Mouse (Mus musculus) spleen, postnatal 14 days (tissue): ENCODE measurements around the gene Tescl.
A peak's percentile ranks its signal among the peaks of the same experiment; 100 is the strongest.

Experiments
- DNase-seq, 2 experiments: peaks; one replicate each; pipeline ENCODE4 v3.0.0; 2021 to 2022; ENCODE audit warnings: low spot score in 2 of 2

Gene Tescl

DNA sequence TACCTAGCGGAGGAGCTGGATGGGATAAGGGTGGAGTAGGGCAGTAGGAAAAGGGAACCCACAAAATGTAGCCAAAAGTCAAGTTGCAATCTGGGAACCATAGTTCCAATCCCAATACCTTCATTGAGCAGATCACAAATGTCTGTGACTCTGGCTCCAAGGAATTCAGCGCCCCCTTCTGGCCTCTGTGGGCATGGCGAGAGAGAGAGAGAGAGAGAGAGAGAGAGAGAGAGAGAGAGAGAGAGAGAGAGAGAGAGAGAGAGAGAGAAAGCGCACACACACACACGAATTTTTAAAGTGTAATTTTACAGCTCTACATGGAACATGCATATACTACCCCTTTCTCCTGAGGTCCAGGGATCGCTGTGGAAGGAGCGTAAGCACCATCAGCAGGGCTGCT is 29.5 kb upstream of the Tescl start:
- DNase-seq: peak; percentile 28 to 68

DNA sequence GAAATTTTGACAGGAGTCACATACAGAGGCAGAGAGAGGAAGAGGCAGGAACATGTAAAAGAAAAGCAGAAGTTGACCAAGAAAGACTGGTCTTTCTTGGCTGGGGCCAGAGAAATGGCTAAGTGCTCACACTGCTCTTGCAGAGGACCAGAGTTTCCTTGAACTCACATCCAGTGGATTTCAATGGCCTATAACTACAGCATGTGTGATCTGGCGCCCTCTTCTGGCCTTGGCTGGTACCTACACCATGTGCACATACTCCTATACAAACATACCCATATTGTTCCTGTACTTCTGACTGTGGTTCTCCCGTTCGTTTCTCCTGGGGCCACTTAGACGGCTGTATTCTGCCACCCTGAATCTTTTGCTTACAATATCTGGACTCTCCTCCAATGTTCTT is 27.3 kb upstream of the Tescl start:
- DNase-seq: no peak

DNA sequence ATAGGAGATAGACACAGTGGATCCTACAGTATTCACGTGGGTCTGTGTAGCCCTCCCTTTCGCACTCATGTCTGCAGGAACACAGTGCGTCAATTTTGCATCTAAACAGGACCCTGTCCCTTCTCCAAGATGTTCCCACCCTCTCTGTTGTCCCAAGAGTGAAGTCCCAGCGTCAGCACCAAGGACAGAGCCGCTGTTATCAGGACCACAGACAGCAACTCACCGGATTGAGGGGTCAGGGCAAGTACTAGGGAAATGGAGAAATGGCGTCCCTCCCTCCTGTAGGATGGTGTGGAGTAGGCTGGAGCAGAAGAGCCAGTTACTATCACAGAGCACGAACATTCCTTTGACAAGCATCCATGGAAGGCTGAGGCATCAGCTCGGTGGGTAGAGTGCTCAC is 25.5 kb upstream of the Tescl start:
- DNase-seq: no peak

DNA sequence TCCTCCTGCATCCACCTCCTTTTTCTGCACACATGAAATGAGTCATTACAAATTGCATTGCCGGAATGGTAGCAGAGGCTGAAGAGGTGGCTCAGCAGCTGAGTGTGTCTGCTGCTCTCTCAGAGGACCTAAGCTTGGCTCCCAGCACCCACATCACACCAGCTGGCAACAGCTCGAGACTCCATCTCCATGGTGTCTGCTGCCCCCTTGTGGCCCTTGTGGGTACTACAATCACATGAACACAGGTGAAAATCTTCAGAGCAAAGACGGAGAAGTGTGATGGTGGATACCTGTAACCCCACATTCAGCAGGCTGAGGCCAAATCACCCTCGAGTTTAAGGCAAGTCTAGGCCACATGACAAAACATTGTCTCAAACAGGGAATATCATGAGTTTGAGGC is 24.2 kb upstream of the Tescl start:
- DNase-seq: peak in 1 of 2 experiments; percentile 29

DNA sequence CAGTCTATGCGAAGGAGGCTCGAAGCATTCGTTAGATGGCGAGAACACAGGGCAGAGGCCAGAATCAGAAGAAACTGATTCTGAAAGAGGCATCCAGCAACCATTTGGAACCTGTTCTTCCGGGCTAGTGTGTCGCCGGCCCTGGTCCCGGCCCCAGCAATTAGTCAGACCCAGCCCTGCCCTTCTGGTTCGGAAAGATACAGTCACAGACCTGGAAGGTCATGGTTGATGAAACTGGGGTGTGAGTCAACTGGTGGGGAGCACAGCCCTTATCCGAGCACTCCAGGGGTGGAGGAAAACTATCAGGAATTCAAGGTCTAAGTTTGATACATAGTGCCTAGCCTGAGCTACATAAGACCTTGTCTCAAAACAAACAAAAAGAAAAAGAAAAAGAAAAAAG is 22.3 kb upstream of the Tescl start:
- no peak for DNase-seq

DNA sequence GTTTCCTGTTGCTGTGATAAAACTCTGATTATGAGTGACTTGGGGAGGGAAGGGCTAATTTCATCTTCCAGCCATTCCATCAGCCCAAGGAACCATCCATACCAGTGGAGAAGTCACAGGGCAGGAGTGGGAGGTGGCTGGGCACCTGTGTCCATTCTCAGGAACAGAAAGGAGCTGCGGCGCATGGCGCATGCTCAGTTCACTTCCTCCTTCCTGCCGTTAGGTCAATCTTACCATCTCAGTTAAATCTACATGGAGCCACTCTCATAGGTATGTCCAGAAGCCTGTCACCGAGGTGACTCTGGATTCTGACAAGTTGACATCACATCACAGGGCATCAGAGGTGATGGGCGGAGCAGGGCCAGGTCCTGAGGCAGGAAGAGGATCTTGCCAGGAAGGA is 21.9 kb upstream of the Tescl start:
- DNase-seq: no peak

DNA sequence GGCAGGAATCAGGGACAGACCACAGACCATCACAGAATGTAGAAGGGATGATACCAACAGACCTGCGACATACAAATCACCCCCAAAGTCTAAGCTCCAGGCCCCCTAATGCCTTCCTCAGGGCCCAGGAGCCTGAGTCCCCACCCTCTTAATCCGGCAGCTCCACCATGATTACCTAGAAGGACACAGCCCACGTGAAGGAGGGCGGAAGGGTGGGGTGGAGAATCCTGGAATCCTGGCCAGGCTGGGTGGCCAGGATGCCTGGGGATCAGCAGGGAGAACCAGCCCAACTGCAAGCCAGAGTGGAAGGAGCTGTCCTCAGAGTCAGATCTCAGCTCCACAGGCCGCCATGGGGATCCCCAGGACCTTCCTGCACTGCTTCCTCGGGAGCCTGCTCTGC is 15.2 kb upstream of the Tescl start, which contains the start of gene Lypd5:
TSS of gene Lypd5 (plus strand) at position 301 of the 400 bp plus-strand sequence.
- DNase-seq: no peak

DNA sequence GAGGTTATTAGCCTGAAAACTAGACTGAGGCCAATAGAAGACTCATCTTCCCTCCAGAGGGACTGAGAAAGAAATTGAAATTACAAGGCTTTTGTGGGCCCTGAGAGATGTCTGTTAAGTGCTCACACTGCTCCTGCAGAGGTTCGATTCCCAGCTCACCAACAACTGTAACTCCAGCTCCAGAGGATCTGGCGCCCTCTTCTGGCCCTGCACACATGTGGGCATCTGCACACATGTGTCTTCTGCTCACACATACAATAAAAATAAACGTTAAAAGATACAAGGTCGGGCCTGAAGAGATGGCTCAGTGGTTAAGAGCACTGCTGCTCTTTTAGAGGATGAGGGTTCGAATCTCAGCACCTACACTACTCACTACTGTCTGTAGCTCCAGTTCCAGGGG is 12.7 kb upstream of the Tescl start:
- DNase-seq: no peak

DNA sequence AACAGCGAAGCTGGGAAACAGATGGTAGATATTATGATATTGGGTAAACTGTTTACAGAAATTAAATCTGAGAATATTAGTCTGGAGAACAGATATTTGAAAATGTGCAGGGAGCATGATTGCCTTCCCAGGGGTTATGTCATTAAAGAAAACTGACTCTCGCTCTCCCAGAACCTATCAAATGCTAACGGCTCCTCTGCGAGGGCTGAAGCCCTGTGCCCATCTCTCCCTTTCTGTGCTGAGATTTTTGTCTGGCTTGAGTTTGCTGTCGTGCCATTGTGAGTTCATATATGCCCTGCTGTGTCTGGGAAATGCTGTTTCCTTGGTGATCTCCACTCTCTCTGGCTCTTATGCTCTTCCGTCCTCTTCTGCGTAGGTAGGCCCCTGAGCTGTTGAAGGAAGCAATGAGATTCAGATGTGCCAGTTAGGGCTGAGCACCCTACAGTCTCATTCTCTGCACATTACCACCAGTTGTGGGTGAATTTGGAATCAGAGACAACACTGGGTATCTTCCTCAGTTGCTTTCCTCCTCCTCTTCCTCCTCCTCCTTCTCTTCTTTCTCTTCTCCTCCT is 10.1 kb upstream of the Tescl start:
- DNase-seq: no peak

DNA sequence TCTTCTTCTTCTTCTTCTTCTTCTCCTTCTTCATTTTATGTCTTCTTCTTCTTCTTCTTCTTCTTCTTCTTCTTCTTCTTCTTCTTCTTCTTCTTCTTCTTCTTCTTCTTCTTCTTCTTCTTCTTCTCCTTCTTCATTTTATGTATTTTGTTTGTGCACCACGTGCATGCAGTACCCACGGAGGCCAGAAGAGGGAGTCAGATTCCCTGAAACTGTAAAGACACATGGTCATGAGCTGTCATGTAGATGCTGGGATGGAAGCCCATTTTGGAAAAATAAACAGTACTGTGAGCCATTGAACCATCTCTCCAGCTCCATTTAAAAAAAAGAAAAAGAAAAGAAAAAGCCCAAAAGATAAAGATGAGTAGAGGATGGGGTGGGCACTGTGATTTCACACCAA is 4.5 kb upstream of the Tescl start:
- DNase-seq: no peak

DNA sequence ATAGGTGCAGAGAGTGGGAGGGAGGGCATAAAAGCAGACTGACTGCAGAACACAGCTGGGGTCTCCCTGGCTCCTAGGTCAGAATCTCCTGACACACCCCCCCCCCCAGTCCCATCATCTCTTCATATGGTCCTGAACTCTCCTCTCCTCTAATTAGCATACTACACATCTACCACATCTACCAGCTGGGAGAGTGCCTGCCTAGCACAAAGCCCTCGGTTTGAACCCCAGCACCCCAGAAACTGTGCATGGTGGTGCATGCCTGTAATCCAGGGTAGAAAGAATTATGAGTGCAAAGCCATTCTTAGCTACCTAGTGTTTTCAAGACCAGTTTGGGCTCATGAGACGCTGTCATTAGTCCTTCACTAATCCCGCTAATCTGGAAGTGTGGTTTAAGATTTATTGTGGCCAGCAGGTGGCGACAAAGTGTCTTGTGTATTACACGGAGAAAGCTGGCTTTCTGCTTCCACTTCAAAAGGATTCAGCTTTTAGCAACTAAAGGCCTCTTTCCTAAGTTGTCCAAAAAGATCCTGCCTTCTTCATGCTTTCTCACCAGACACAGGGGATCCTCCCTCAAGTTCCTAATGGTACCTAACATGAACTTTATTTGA is 2.1 kb upstream of the Tescl start:
- peak; percentile 25 to 76 for DNase-seq

DNA sequence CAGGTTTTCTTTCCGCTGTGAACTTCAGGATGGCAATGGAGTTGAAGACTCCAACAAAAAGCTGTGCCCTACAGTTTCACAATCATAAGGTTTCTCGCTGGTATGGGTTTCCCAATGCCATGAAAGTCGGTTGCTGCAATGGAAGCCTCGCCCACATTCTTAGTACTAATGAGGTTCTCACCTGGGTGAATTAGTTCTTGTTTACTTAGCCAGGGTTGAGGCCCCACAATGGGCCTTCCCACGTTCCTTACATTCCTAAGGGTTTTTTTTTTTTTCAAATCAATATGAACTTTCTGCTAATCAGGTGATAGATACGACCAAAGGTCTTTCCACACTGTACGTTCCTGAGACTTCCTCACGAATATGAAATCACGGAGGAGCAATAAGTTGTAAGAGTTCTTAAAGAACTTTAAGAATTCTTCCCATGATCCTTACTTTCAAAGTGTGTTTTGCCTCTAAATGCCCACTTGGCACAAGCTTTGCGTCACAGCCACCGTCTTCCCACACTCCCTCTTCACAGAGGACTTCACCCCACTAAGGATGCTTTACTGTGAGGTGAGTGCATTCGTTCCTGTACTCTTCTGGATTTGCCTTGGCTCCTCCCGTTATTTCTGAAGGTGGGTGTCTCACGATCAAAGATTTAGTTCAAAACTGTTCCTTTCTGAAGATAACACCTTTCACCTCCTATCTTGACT is 6.3 kb downstream of the Tescl start:
- DNase-seq: no peak

DNA sequence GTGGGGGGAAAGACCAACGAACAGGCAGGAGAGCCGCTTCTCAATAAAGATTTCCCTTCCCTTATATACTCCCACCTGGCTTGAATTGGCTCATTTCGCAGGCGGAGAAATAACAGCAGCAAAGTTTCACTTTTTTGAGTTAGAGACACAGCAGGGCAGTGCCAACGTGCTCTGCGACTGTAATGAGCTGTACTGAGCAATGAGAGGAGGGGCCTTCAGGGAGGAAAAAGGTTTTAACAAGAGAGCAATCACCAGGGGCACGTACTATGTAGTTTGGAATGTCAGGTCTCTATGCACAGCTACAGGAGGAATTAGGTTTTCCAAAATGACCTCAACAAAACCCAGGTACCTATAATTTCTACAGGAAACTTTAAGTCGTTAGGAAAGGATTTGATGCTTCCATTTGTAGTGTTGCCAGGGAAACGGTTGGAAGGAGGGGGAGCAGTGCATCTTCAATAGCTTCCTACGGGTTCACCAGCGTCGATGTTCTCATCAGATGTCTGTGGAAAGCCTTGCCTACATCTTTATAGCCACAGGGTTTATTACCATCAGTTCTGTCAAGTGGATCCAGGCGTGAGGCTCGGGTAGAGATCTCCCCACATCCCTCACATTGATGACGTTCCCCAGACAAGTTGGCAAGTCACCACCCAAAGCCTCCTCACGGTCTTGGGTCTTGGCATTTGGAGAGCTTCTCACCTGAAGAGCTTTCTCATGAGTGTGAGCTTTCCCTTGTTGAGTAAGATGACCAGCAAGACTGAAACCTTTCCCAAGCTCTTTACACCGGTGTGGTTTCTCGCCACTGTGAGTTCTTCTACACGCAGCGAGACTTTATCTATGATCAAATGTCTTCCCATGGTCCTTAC is 7.2 kb downstream of the Tescl start:
- DNase-seq: no peak

DNA sequence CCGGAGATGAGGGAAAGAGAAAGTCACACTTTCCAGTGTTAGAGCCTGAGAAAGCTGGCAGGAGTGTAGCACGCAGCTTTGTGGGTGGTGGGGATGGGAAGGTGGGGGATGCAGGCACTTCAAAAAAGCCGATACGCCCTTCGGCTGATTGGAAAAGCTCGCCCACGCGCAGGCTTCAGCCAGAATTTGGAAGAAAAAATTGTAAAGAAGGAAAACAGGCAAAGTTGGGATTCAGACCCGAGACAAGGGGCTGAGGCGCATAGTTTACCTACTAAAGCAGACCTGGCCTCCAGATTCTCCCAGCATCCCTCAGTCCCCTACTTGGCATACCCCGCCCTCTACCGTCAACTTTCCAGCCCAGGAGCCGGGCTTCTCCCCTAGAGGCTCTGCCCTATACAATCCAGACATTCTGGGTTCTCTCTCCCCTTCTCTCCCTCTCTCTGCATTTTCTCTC is 8.0 kb downstream of the Tescl start:
- DNase-seq: no peak

DNA sequence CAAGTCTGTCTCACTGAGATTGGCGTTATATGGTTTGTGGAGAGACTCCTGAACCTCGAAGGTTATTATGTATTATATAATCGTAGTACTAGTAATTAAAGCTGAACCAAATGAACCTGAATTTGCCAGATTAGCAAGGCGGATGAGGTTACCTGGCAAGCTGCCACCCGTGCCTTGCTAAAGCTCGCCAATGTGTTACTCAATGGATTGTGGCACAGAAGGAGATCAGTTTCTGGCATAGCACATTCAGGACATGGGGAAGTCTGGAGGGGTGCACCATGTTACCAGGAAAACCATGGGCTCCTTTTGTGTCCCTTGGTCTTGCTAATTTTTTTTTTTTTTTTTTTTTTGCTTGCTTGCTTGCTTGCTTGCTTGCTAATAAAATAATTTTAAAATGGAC is 8.5 kb downstream of the Tescl start:
- DNase-seq: no peak

DNA sequence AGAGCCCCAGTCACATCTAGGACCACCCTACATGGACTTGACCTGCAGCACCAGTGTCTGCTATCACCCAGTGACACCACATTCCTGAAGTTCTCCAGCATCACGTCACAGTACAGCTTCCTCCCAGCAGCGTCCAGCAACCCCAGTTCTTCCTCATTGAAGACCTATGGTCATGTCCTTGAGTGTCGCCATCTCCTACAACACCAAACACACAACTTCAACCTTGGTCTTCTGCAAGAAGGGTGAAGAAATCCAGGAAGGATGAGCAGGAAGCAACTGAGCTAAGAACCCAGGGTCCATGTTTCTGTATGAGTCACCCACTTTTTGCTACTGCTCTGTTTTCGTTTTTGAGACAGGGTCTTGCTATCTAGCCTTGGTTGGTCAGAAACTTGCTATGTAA is 11.1 kb downstream of the Tescl start:
- DNase-seq: no peak

DNA sequence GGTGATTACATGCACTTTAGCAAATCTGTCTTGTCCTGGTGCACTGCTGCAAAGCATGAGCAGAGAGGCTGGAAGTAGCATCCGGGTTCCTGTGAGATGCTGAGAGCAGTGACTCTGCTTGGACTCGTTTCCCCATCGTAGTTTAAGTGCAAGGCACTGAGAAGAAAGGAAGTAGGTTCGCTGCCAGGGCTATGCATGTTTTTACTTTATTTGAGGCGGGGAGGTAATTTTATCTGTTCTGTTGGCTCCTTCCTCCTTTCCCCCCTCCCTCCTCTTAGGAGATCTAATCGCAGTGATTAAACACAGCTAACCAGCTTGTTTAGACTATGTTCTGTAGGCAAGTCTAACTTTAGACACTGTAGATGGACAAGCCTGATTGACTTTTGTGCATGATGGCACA is 14.8 kb downstream of the Tescl start:
- DNase-seq: no peak

DNA sequence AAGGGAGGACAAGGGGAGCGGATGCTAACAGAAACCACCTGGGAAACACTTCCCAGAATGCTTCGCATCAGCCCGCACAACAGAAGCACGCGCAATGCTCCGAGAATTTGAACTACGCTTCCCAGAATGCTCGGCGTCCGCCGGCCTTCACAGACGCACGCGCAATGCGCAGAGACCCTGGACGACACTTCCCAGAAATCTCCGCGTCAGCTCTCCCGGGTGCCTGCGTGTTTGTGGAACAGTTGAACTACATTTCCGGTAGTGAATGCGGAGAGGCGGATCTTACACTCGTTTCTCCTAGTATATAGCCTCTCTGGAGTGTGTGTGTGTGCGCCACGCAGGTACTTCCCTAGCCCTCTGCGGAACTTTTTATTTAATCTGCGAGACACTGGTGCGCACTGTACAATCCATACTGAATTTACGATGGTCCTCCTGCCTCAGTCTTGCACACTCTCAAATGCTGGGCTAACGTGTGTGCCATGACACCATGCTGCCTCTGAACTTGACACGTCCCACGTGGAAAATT is 17.1 kb downstream of the Tescl start, which contains the start of gene Zfp94:
TSS of gene Zfp94 (minus strand) at position 100 of the 526 bp plus-strand sequence.
- peak; percentile 79 to 86 for DNase-seq

DNA sequence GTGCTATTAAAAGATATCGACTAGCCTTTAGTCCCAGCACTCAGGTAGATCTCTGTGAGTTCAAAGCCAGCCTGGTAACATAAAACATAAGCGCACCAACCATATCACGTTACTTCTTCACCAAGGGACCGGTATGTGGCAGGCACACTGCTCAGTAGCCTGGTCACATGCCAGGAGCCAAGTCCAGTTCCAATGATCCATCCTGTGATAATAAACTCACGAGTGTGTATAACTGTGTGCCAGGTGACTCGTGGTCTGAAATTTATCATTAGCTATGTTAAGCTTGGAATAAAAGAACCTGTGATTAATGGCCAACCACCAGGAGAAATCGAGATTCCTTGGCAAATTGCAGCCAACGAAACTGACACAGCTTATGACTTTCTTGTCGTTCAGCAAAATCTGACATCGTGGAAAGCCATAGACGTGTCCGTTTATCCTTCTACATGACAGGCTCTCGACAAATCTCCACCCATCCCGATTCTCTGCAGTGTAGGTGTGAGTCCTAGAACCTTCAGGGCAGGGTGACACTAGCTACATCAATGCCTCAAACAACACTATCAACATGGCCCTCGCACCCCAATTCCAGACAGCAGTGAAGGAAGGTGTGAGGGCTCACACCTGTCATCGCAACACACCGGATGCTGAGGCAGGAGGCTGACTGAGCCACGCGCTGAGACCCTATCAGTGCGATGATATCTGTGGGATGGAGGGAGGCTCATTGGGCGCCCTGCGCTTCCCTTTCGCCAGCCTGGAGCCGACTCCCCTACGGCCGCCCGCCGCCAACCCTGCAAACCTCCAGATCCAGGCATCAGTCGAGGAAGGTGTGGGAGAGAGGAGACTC is 17.8 kb downstream of the Tescl start:
- no peak for DNase-seq

DNA sequence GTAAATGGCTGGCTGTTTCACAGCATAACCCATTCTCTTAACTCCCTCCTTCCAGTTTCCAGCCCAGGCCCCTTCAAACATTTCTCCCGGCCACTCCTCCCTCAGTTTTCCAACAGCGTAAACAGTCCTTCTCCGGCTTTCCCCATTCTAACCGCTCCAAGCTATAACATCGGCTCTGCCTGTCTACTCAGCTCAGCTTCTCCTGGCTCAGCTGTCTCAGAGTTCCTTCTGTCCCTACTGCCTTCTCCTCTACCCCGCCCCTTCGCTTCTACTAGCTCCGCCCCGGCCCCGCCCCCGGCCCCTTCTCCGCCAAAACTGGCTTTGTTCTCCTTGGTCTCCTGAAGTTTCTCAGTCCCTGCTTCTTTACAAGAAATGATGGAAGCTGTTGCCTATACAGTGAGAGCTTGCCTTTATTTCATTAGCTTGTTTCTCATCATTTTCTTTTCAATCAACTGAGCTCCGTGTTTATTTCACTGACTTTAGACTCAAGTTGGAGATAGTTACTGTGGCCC is 32.9 kb downstream of the Tescl start, which contains the start of gene Zfp61:
TSS of gene Zfp61 (minus strand) at position 462 of the 512 bp plus-strand sequence.
- DNase-seq: no peak
